Mouse (Mus musculus) heart, embryonic 13.5 days (tissue): ENCODE results near the gene Trappc4. TPM values are rescaled to one million over a fixed set of nuclear protein-coding genes. Genes with fewer than 3 reads are reported as not detected.
A peak's percentile ranks its signal among the peaks of the same experiment; 100 is the strongest.
"Not testable (repeated sequence)": the region's sequence is repeated elsewhere in the genome, so short reads cannot be mapped to it uniquely, and the experiment has no call there.

Source experiments
- ATAC-seq: fragments of 200-750 bp; cut with Nextera tagmentation; 2 replicates; pipeline ENCODE4 v1.8.0; 2017; ENCODE audit warnings: moderate TSS enrichment; ENCODE audit not compliant: insufficient number of reproducible peaks, low FRiP score, low TSS enrichment; ENCODE audit errors: extremely low read depth
- H3K27ac ChIP-seq: fragments of 300-500 bp; sonication (generic); replicated peaks from 2 replicates; pipeline ENCODE4 v1.5.1; 2015; ENCODE audit warnings: moderate library complexity, mild to moderate bottlenecking, inconsistent platforms
- H3K27me3 ChIP-seq: fragments of 300-500 bp; sonication (generic); replicated peaks from 2 replicates; pipeline ENCODE4 v1.6.1; 2015; ENCODE audit warnings: mild to moderate bottlenecking, inconsistent platforms
- H3K36me3 ChIP-seq: fragments of 300-500 bp; sonication (generic); 2 replicates; pipeline ENCODE4 v1.6.1; 2015; ENCODE audit warnings: mild to moderate bottlenecking, inconsistent platforms
- H3K4me1 ChIP-seq: fragments of 300-500 bp; sonication (generic); 2 replicates; pipeline ENCODE4 v1.6.1; 2015; ENCODE audit warnings: inconsistent platforms
- H3K4me2 ChIP-seq: fragments of 300-500 bp; sonication (generic); 2 replicates; pipeline ENCODE4 v1.6.1; 2015; ENCODE audit warnings: inconsistent platforms, mild to moderate bottlenecking, moderate library complexity
- H3K4me3 ChIP-seq: fragments of 300-500 bp; sonication (generic); 2 replicates; pipeline ENCODE4 v1.5.1; 2015; ENCODE audit warnings: moderate library complexity, mild to moderate bottlenecking, inconsistent platforms
- H3K9ac ChIP-seq: fragments of 300-500 bp; sonication (generic); 2 replicates; pipeline ENCODE4 v1.6.1; 2015; ENCODE audit warnings: inconsistent platforms, mild to moderate bottlenecking, moderate library complexity
- H3K9me3 ChIP-seq: fragments of 300-500 bp; sonication (generic); 2 replicates; pipeline ENCODE4 v1.6.1; 2016; ENCODE audit warnings: inconsistent platforms
- WGBS: fragments of 180-500 bp; shearing (Covaris S2); methylation state at CpG from one replicate; pipeline ENCODE4 v1.1.7; 2015; ENCODE audit warnings: mixed read lengths; 5-methylcytosine and 5-hydroxymethylcytosine counted together
- polyA plus RNA-seq: library from polyadenylated mRNA; unstranded; fragments of >200 nt; fragmentation: Nextera tagmentation; extraction: Ambion mirVana; gene quantifications from 2 replicates; pipeline ENCODE4 v1.2.1, GENCODE M21; 2015

Gene Trappc4
- polyA plus RNA-seq, 1 experiment from 2014 or later, result 78.9 TPM

DNA sequence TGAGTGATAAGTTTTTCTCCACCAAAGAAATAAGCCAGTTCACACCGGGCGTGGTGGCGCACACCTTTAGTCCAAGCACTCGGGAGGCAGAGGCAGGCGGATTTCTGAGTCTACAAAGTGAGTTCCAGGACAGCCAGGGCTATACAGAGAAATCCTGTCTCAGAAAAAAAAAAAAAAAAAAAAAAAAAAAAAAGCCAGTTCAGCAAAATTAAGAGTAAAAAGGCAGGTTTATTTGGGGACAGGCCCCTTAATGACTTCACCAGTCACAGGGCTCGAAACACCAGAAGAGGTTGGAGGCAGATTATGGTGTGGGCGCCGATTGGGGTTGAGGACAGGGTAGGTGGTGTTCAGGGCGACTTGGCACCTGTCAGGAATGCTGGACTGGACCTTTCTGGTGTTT, 12.3 kb upstream of the Trappc4 start:
- H3K9ac ChIP-seq, H3K4me2 ChIP-seq: not testable (repeated sequence)

GRCm38 (mm10) chr9:44418519-44419385, 11.4 kb upstream of the Trappc4 start, which contains the start of gene Ccdc84:
Gene Ccdc84 (minus strand): TSS chr9:44418569.
- WGBS, result 74% methylated on average over 14 of the region's 14 CpGs
- no peak for ATAC-seq
- H3K27me3 ChIP-seq, result no peaks in the 10 kb centered on the region

More for the DNA sequence above, 12.3 kb upstream of the Trappc4 start:
- H3K36me3 ChIP-seq, result peaks cover 16% of the 10 kb centered on the region
- H3K4me3 ChIP-seq, H3K27me3 ChIP-seq, H3K9me3 ChIP-seq, H3K27ac ChIP-seq, ATAC-seq: not testable (repeated sequence)
- WGBS, result 88% methylated on average over 9 of the region's 9 CpGs
- H3K4me1 ChIP-seq, result peaks cover 14% of the 10 kb centered on the region

GRCm38 (mm10) chr9:44417892-44418363, 10.5 kb upstream of the Trappc4 start:
- Histone ChIP-seq H3K9ac (peak overlapping the region; percentile 95), H3K36me3 (peaks cover 34% of the 10 kb centered on the region), H3K9me3 (no peaks in the 10 kb centered on the region), H3K4me1 (peaks cover 14% of the 10 kb centered on the region), H3K4me2 (peak overlapping the region; percentile 97), H3K27ac (peak overlapping the region; percentile 70), H3K27me3 (no peaks in the 10 kb centered on the region), H3K4me3 (peak overlapping the region; percentile 94)
- WGBS, result under 1% methylated on average over 38 of the region's 38 CpGs
- ATAC-seq, result peak; percentile 90

More at GRCm38 (mm10) chr9:44418519-44419385, 11.4 kb upstream of the Trappc4 start, which contains the start of gene Ccdc84:
- peak within 1 kb of the TSS; percentile 94 for H3K4me3 ChIP-seq
- peak within 1 kb of the TSS; percentile 70 for H3K27ac ChIP-seq
- H3K4me2 ChIP-seq, result peak within 1 kb of the TSS; percentile 97
- peaks cover 25% of the 10 kb centered on the region for H3K36me3 ChIP-seq
- H3K4me1 ChIP-seq, result peaks cover 14% of the 10 kb centered on the region
- H3K9ac ChIP-seq, result peak within 1 kb of the TSS; percentile 95
- no peaks in the 10 kb centered on the region for H3K9me3 ChIP-seq

GRCm38 (mm10) chr9:44417156-44417891, 9.9 kb upstream of the Trappc4 start:
- Histone ChIP-seq H3K27ac (peak overlapping the region; percentile 70), H3K36me3 (peaks cover 40% of the 10 kb centered on the region), H3K4me2 (peak overlapping the region; percentile 97), H3K4me3 (peak overlapping the region; percentile 94), H3K27me3 (no peaks in the 10 kb centered on the region), H3K9me3 (no peaks in the 10 kb centered on the region), H3K9ac (peak overlapping the region; percentile 95), H3K4me1 (peaks cover 14% of the 10 kb centered on the region)
- peak; percentile 51 for ATAC-seq
- 6% methylated on average over 26 of the region's 26 CpGs for WGBS

GRCm38 (mm10) chr9:44412781-44413180, 5.4 kb upstream of the Trappc4 start:
- H3K9me3 ChIP-seq, result no peaks in the 10 kb centered on the region
- H3K27me3 ChIP-seq, result no peaks in the 10 kb centered on the region
- no peak overlapping the region for H3K9ac ChIP-seq
- 71% methylated on average over 2 of the region's 2 CpGs for WGBS
- no peak overlapping the region for H3K4me2 ChIP-seq
- H3K36me3 ChIP-seq, result peaks cover 76% of the 10 kb centered on the region
- H3K4me3 ChIP-seq, result no peak overlapping the region
- ATAC-seq, result no peak
- no peak overlapping the region for H3K27ac ChIP-seq
- H3K4me1 ChIP-seq, result peaks cover 26% of the 10 kb centered on the region

DNA sequence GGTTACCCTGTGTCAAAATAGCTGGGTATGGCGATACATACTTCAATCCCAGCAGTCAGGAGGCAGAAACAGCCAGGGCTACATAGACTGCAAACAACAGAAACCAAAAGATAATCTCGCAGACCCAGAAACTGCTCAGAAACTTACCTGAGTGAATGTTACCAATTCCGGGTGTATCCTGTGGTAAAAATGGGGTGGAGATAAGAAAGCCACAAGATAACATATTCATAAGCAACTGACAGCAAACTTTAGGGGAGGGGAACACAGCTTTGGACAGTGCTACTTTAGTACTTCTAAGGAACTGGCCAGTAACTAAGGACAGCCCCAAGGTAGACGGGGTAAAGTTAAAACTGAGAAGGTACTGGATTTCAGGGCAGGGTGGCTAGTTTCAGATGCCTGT, 4.9 kb upstream of the Trappc4 start:
- 71% methylated on average over 4 of the region's 4 CpGs for WGBS
- Histone ChIP-seq H3K4me2 (no peak overlapping the region), H3K27ac (no peak overlapping the region), H3K4me1 (peaks cover 24% of the 10 kb centered on the region), H3K36me3 (peaks cover 76% of the 10 kb centered on the region), H3K9me3 (no peaks in the 10 kb centered on the region), H3K27me3 (no peaks in the 10 kb centered on the region), H3K4me3 (no peak overlapping the region), H3K9ac (no peak overlapping the region)
- no peak for ATAC-seq

- peaks cover 76% of the 10 kb centered on the region for H3K36me3 ChIP-seq
- H3K27me3 ChIP-seq, result no peaks in the 10 kb centered on the region
- ATAC-seq, result no peak
- peaks cover 20% of the 10 kb centered on the region for H3K4me1 ChIP-seq
- WGBS, result 77% methylated on average over 1 of the region's 1 CpGs
- no peak overlapping the region for H3K27ac ChIP-seq
- H3K9ac ChIP-seq, result no peak overlapping the region
- H3K4me3 ChIP-seq, result no peak overlapping the region
- no peak overlapping the region for H3K4me2 ChIP-seq
- H3K9me3 ChIP-seq, result no peaks in the 10 kb centered on the region
These were observed 4.3 kb upstream of the Trappc4 start for GRCm38 (mm10) chr9:44411601-44412130.

- Histone ChIP-seq H3K4me1 (peaks cover 24% of the 10 kb centered on the region), H3K9me3 (no peaks in the 10 kb centered on the region), H3K36me3 (peaks cover 70% of the 10 kb centered on the region), H3K4me3 (no peak overlapping the region), H3K9ac (no peak overlapping the region), H3K27me3 (no peaks in the 10 kb centered on the region), H3K4me2 (no peak overlapping the region), H3K27ac (no peak overlapping the region)
- ATAC-seq, result no peak
- 83% methylated on average over 2 of the region's 2 CpGs for WGBS
These were observed 3.4 kb upstream of the Trappc4 start for GRCm38 (mm10) chr9:44410647-44411336.

DNA sequence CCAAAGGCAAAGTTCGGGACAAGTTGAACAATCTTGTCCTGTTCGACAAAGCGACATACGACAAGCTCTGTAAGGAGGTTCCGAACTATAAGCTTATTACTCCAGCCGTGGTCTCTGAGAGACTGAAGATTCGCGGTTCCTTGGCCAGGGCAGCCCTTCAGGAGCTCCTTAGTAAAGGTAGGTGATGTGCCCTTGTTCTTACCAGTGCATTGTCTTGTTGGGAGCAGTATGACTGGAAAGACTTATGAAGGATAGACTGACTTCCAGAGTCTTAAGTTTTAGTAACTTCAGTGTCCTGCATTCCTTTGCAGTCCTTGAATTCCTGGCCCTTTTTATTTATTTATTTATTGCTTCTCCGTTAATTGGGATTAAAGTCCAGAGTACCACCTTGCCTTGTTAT, 1.3 kb upstream of the Trappc4 start:
- H3K36me3 ChIP-seq, result peaks cover 73% of the 10 kb centered on the region
- peak overlapping the region; percentile 94 for H3K4me3 ChIP-seq
- peaks cover 30% of the 10 kb centered on the region for H3K4me1 ChIP-seq
- peak overlapping the region; percentile 95 for H3K9ac ChIP-seq
- WGBS, result 71% methylated on average over 9 of the region's 9 CpGs
- peak overlapping the region; percentile 88 for H3K4me2 ChIP-seq
- not testable (repeated sequence) for H3K27ac ChIP-seq, H3K9me3 ChIP-seq, H3K27me3 ChIP-seq, ATAC-seq

- peaks cover 73% of the 10 kb centered on the region for H3K36me3 ChIP-seq
- no peaks in the 10 kb centered on the region for H3K9me3 ChIP-seq
- H3K9ac ChIP-seq, result peak overlapping the region; percentile 95
- H3K27ac ChIP-seq, result peak overlapping the region; percentile 90
- no peak for ATAC-seq
- H3K4me2 ChIP-seq, result peak overlapping the region; percentile 88
- H3K4me1 ChIP-seq, result peaks cover 30% of the 10 kb centered on the region
- peak overlapping the region; percentile 94 for H3K4me3 ChIP-seq
- under 1% methylated on average over 24 of the region's 24 CpGs for WGBS
- no peaks in the 10 kb centered on the region for H3K27me3 ChIP-seq
These were observed 325 bp upstream of the Trappc4 start for GRCm38 (mm10) chr9:44407752-44408097.

GRCm38 (mm10) chr9:44405011-44405410, 2.4 kb downstream of the Trappc4 start:
- Histone ChIP-seq H3K4me1 (peaks cover 49% of the 10 kb centered on the region), H3K9me3 (no peaks in the 10 kb centered on the region), H3K27ac (no peak overlapping the region), H3K36me3 (peaks cover 73% of the 10 kb centered on the region), H3K4me3 (no peak overlapping the region), H3K9ac (no peak overlapping the region), H3K27me3 (no peaks in the 10 kb centered on the region), H3K4me2 (no peak overlapping the region)
- no peak for ATAC-seq
- 85% methylated on average over 3 of the region's 3 CpGs for WGBS
